Mouse (Mus musculus) hematopoietic stem cell, adult 5-6 weeks (primary cell): Measurements from ENCODE around the gene Tex14. TPM values are rescaled to one million over a fixed set of nuclear protein-coding genes. Genes with fewer than 3 reads are reported as not detected.

Source experiments
- ATAC-seq, 2 experiments: fragments of 125-278 bp in 1 of 2; replicated peaks in 1 of 2; 2 replicates each; pipeline ENCODE4 v1.8.0; 2016 to 2017; ENCODE audit warnings: inconsistent platforms in 2 of 2, mild to moderate bottlenecking in 2 of 2, moderate number of reproducible peaks in 2 of 2, low read depth in 1 of 2, moderate TSS enrichment in 1 of 2; ENCODE audit not compliant: low FRiP score in 2 of 2, poor library complexity in 2 of 2, severe bottlenecking in 2 of 2, insufficient read depth in 1 of 2, low TSS enrichment in 1 of 2
- total RNA-seq: library from RNA; stranded (forward); fragments of 172-1452, 232-1000 nt; gene quantifications from 2 replicates; pipeline ENCODE4 v1.2.3, GENCODE M21; 2017

Gene Tex14
- total RNA-seq, 1 experiment from 2014 or later = 2.9 TPM

DNA sequence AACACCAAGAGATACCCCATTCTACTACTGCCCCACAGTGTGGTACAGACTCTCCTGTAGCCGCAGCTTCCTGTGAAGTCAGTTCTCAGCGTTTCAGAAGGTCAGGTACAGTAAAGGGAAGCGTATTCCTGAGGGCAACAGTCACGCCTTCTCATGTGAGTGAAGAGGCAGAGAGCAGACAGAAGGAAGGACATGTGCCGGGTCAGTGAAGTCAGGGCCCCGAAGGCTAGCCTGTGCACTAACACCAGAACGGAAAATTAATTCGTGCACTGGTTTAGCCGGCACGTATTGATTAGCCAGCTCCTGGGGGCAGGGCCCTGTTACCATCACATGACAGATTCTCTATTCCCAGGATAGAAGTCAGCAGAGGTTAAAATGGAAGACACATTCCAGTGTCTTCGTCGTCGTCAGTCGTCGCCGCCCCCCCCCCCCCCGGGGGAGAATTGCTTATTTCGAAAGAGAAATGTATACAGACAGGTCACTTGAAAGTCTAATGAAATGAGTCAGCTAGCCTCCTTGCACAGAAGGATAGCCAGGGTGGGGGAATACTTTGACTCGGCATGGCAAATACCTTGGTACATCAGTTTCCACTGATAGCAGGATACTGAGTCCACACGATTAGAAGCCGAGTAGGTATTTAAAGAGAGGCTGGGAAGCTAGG, 169.8 kb downstream of the Tex14 start:
- ATAC-seq = no peak

DNA sequence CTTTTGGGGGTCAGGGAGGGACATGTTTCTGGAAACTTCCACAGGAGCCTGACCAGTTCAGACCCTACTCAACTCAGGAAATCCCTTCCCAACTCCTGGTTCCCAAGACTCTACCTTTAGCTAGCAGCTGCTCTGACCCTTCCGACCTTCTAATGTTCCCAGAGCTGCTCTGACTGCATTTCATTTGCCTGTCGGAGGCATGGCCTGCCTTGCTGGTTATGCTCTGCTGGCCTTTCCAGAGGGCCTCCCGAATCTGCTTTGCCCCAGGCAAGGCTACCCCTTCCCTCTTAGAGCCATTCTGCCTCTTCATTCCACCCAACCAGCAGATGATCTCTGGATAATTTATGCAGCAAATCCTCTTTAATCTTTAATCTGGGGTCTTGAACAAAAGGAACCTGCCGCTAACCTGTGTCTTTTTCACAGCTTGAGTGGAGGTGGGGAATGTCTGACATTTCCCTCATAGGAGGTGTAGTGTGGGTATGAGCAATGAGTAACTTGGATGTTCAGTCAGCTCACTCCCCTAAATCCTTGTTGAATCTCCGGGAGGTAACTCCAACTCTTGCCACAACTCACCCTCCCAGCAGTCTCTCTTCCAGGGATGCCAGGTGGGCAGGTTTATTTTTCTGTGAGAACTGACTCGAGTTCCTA, 172.9 kb downstream of the Tex14 start:
- ATAC-seq = no peak

DNA sequence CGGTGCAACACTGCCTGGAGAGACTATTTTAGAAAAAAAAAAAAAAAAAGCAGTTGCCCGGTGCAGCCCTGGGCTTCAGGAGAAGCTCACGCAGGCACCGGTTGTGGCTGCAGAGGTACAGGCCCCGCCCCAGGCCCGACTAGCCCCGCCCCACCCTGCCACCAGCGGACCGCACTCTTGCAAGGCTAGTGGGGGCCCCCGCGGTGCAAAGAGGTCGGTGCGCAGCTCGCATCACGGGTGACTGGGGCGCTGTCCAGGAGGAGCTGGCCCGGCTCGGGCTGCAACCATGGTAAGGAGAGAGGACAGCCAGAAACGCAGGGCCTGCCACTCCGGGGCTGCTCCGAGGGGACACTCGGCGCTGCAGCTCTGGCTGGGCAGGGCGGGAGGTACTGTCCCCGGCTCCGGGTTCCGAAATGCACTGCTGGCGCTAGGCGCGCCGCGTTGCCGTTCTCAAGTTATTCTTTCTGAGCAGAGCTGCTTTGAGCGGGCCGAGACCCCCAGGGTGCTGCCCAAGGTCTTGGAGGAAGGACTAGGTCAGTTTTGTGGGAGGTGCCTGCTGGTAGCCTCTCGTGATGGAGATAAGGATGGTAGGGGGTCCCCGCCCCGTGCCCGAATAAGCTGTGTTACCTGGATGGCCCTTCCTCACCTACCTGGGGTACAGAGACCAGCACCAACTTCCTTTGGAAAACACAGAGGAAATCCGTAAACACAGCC, 173.5 kb downstream of the Tex14 start:
- ATAC-seq = peak; percentile 42 to 75

DNA sequence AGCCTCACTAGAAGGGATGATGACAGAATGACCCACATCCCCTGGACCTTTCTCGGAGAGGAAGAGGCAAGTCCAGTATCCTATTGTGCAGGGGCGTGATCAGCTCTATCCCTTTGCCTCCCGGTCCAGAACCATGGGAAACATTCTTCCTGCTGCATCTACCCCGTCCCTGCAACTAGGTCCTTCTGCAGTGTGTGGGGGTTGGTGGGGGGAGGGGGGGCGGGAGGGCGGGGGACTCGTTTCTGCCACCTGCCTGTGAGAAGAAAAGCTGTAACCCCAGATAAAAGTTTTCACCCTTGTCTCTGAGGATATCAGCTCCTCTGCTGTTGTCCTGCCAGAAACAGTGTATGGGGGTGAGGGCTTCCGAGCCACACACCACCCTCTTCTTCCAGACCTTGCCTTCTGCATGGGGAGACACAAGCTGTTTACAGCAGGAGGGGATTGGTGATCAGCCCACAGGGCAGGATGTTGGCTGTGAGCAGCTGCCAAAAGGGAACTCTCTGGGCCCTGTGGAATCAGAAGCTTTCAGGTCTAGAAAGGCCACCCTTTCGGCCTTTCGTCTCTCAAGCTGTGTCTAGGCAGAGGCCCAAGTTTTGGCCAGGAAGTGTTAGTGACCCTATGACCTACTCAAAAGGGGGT, 174.2 kb downstream of the Tex14 start:
- peak; percentile 30 to 34; a peak in 2 of 4 replicates for ATAC-seq

DNA sequence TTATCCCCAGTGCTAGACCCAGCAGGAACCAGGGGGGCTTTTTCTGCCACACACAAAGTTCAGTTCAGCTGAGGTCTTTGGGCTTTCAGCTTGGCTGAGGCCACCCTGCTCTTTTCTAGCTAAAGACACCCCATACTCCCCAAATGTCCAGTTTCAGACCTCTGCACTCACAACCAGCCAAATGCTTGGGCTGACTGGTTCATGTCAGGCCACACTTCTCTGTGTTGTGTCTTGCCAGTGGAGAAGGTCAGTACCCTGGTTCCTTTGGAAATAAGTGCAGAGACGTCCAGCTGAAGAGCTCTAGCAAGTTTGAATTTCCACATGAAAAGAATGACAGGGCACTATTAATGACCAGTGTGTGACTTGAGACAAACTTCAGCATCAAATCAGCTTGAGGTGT, 174.8 kb downstream of the Tex14 start:
- ATAC-seq = no peak

DNA sequence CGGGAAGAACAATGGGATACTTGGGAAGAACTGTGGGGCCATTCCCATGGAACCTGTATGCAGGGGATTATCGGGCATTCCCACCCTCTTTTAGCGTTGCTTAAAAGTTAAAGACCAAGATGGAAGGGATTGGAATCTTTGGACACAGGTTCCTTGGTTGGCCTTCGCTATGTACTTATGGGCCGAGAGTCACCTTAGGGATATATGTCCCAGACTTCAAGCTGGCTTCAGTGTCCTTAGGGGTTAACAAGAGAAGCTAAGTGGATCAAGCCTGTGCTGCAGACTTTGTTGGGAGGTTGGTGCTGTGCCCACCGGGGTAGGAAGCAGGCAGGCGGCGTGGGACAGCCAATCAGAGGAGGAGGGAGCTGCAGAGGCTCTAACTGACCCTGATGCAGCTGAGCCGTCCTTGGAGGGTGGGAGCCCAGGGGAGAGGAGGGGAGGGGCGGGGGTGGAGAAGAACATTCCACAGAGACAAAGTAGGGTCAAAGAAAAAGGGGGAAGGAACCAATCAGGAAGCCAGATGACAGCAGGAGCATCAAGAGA, 175.7 kb downstream of the Tex14 start:
- ATAC-seq = no peak

DNA sequence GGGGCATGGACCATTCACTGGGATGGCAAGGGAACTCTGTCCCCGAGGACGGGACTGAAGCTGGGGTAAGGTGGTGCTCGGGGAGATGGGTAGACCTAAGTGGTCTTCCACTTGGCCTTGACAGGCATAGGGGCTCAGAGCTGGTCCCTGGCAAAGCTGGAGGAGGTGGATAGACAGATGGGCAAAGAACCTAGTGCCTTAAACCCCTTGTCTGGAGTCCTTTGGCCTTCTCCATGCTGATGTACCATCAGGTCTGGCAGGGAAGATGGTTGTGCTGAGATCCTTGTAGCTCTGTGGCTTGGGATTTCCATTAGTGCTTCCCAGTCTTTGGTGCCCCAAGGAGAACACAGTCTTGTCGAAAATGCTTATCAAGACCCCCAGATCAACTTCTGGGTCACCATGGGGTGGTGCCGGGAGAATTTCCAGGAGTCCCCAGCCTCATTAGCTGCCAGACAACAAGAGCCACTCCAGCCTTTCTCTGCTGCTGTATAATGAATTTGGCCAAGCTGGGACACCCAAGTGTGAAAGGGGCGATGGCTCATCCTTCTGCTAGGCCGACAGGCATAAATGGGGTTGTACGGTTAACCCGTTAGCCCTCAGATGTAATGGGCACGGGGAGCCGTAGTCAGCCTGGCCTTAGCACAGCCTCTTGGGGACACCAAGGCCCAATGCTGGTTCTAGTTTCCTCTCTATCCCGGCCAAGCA, 176.4 kb downstream of the Tex14 start:
- no peak for ATAC-seq

DNA sequence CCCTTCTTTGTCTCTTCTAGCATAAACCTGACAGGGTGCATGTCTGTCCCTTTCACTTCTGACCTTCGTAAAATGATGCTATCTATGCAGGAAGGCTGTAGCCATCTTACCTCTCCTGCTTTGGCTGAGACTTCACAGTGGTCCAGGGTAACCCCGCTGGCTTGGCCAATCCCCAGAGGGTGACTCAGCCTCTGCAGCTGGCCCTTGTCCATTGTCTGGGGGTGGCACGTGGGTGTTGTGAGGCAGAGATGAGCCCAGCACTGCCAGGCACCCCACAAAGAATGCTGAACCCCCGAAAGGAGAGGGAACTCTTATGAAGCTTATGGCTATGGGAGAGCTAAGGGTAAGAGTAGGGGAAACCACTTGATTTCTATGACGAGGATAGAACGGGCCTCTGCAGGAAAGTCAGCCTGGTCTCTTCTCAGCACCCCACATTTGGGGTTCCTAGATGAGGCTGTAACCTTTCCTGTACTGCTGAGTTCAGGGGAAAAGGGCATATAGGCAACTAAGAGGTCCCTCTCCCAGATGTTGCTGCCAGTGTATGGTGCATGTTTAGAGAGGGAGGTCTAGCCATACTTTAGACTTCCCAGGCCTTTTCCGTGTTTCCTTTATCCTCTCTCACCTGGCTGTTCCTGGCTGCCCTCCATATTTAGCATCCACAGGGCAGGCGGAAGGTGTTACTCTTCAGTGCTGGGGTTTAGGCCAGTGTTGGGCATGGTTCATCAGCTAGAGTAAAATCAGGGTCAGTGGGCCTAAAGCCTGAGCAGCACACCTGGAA, 177.3 kb downstream of the Tex14 start:
- no peak for ATAC-seq

DNA sequence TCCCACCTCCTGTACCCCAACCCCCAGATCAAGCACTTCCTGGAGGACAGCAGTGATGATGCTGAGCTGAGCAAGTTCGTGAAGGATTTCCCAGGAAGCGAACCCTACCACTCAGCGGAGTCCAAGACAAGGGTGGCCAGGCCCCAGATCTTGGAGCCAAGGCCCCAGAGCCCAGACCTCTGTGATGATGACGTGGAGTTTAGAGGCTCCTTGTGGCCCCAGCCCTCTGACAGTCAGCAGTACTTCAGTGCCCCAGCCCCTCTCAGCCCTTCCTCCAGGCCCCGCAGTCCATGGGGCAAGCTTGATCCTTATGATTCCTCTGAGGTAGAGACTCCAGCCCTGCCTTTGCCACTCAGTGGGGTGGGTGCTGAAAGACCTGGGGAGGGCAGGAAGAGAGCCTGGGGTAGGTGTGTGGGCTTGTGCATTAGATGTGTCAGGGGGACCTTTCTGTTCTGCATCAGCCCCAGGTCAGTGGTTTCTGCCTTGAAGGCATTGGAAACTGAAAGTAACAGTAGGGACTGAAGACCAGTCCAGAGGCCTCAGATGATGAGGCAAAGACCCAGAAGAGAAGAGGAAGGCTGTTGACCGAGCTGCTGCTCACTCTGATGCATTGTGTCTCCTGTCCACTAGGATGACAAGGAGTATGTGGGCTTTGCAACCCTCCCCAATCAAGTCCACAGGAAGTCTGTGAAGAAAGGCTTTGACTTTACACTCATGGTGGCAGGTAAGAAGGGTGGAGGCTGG, 178.6 kb downstream of the Tex14 start:
- ATAC-seq = no peak

DNA sequence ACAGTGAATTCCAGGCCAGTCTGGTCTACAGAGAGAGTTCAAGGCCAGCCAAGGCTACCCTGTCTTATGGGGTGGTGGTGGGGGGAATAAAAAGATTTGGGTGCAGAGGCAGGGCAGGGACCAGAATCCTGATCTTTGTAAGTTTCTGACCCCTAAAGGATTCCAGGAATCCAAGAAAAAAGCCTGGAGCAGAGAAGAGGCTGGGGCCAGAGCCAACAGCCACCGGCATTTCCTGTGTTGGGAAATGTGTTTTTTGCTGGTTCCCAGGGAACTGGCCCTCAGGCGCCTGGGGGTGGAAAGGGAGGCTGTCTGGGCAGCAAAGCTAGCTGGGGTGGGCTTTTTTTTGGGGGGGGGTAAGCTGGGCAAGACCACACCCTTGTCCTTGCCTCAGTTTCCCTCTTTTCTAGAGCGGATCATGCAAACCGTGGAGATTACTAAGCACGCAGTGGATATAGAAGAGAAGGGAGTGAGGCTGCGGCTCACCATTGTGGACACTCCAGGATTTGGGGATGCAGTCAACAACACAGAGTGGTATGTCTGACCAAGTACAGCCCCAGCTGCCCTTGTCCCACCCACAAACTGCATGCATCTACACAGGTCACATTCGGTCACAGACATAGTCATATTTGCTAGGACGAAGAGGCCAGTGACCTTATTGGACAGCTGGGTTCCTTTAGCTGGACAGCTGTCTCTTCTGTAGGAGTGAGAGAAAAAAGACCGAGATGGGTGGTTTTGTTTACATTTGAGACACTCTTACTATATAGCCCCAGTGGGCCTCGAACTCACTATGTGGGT, 180.0 kb downstream of the Tex14 start:
- no peak for ATAC-seq

DNA sequence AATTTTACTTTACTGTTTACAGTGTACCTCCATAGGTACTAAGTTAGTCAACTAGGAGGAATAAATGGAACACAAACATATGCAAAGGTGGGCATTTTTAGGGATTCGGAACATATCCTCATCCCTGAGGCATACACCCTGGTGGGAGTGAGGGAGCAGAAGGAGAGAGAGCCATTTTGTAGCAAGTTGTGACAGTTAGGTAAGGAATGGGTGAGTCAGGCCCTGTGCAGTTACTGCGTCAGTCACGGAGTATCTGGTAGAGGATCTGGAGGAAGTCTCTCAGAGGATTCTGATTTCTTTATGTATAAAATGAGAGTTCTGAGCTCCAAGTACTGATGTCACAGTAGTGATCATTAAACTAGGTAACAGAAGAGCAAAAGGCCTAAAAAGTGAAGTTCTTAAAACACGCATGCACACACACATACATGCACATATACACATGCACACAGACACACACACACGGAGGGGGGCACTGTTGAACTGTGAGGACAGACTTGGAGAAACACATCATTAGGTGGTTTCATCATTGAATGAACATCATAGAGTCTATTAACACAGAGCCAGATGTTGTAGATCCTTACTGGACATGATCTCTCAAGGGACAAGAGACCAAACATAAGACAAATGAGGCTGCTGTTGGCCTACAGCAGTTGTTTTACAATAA, 182.5 kb downstream of the Tex14 start:
- no peak for ATAC-seq

DNA sequence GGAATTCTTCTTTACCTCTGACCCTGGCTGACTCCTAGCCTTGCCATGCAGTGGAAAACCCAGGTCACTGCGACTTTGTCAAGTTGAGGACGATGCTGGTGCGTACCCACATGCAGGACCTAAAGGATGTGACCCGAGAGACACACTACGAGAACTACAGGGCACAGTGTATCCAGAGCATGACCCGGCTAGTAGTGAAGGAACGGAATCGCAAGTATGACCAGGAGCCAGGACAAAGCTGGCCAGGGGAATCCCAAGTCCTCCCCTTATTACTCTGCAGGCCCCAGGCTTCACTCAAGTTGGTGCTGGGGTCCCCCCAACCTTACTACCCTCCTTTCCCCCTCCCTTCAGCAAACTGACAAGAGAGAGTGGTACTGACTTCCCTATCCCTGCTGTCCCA, 184.7 kb downstream of the Tex14 start:
- ATAC-seq = no peak

DNA sequence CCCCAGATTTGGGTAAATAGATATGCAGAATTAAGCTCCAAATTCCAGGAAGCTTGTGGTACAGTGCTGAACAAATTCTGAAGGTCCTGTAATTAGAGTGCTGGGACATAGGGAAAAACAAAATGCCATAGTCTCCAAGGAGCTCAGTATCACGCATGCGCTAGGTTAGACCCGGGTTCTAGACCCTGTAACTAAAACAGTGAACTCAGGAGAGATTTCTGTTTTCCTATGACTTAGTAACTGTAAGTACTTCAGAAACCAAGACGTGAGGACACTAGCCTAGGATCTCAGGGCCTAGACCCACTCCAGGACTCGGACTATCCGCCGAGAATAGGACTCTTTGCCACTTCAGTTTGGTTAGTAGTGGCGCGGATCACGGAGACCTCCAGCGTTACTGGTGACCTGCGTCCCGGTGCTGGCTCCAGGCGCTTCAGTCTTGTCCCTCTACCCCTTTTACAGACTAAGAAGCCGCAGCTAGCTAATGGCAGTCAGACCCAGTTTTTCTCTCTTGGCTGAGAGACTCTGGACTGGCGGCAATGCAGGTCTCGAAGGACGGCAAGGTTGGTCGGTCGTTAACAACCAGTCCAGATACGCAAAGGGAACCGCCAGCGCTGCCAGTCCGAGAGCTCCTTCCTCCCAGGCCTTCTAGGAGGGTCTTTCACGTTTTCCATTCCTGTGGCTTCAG, 186.1 kb downstream of the Tex14 start:
- no peak for ATAC-seq

DNA sequence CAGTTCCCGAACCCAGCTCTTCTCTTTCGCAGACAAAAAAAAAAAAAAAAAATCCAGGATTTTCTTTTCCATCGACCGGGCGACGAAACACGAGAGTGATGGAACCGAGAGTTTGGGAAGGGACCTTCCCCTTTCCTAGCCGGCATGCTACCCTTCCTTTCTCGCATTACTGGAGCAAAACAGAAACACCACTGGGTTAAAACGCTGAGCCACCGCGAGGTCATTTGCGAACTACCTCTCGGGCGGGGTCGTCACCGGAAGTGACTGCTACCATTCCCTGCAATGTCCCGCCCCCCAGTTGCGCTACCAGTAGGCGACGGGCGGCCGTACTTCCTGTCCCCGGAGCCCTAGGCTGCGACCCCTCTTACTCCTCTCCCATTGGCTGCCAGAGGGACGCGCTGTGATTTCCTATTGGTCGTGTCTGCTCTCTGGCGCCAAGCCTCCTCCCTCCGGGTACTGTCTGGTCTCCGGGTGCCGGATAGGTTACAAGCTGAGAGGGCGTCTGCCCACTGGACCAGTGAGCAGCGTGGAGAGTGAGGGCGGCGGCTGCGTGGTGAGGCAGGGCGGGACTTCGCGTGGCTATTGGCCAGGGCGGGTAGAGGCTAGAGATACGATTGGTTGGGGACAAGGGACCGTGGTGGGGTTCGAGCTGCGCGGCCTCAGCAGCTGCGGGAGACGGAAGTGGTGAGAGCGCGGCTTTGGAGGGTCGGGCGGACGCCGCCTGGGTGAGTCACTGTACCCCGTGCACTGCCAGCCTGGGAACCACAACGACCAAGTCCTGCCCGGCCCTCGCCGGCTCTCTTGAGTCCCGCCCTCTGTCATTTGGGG, 186.9 kb downstream of the Tex14 start, which contains the start of gene Mtmr4:
Mtmr4 (plus strand) TSS at position 637 of the 828 bp plus-strand sequence.
- ATAC-seq = peak; percentile 94 to 95
